Mouse (Mus musculus) CD4-positive, CD25-positive, alpha-beta regulatory T cell, adult 2 months (primary cell): ENCODE data around the gene Madd.
A peak's percentile ranks its signal among the peaks of the same experiment; 100 is the strongest.

Experiments
- DNase-seq: peaks from one replicate; pipeline ENCODE4 v3.0.0-alpha.2; 2012; ENCODE audit warnings: low read depth, low spot score

The Madd gene

DNA sequence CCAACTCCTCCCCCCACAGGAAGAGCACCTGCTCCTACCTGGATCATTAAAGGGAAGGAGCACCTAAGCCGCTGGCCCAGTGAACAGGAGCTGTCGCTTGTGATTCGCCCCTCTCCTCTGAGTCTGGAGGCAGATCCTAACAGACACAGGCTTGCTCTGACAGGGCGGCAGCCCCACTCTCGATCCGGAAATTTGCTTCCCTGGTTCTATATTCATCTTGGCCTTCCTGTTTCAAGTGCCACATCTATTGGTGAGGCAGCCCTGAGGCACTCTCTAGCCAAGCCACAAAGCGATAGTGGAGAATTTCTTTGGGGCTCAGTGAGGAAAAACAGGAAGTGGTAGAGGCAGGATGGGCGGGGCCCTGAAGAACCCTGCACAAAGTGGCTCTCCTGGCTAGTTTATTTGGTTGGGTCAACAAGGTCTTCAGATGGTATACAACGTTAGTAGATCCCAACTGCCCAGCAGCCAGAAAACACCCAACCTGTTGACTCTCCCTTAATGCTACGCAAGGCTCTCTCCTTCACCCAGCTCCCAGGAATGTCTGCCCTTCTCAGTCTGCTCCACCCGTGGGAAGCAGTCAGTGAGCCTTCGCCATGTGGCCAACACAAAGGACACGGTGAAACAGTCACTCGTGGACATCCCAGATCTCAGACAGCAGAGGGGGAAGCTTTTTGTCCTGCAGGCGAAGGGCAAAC is at the start of gene Madd:
TSS of gene Madd (minus strand) at position 127 of the 695 bp plus-strand sequence.
- DNase-seq: peak; percentile 79

DNA sequence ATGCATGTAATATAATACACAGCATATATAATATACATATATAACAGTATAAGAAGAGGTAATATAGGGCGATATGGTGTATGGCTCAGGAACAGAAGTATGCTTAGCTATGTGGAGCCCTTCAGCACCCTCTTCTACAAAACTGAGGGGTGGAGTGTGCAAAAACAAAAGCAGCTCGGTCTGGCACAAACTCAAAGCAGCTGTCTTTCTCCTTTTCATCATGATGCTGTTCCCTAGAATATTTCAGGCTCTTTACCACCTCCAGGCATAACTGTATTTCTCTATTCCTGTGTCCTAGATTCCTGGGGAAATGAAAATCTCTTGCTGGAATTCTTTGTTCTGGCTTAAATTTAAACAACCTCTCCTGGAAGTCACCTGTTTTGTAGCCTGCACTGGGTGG is 46.1 kb upstream of the Madd start:
- DNase-seq: no peak

DNA sequence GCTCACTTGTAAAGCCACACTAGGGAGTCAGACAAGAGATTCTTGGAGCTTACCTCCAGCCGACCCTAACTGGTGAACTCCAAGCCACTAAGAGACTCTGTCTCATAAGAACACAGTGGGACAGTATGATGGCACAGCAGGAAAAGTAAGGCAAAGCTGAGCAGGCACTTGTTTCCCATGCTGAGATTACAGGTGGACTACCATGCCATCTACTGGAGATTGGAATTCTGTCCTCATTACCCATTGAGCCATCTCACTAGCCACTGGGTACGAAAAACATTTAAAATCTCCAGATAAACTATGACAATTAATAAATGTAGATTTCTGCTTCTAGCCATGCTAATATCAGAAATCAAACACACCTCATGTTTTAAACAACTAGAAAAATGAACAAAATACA is 40.0 kb upstream of the Madd start:
- DNase-seq: no peak

DNA sequence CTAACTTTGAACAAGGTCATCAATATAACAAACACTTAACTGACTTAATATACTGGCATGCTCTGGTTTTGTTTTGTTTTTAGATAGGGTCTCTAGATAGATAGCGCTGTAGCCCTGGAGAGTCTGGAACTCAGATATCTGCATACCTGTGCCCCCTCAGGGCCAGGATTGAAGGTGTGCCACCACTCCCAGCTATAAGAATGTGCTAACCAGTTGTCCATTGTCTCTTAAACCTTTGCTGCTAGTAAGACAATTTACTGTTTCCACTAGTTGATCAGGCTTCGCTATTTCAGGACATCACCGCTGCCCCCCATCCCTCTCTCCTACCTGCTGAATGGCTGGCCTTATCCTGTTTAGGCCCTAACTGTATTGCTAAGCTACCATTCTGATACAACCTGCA is 36.9 kb upstream of the Madd start:
- no peak for DNase-seq

DNA sequence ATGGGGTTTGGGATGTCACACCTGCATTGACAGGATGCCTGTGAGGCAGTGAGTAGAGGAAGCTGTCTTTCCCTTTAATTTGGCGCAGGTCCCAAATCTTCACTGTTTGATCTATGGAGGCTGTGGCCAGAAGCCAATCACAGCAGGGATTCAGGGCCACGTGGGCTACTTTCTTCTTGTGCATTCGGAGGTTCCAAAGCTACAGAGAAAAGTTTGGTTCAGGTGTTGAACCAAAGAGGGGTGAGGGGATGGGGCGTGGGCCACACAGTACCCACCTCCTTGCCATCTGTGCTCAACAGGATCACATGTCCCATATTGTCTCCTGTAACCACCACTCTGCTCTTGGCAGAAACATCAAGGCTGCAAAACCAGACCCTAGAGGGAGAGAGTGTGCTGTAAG is 33.4 kb upstream of the Madd start:
- DNase-seq: no peak

DNA sequence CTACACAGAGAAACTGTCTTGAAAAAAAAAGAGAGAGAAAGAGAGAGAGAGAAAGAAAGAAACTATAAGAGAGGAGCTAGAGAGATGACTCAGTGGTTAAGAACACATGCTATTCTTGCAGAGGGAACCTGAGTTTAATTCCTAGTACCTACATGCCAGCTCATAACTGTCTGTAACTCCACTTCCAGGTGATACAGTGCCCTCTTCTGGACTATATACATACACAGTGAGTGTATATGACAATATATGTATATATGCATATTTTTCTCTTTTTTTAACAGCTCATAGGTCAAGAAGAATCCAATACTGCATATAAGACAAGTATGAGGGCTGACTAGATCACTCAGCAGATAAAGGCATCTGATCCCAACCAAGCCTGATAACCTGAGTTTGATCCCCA is 29.7 kb upstream of the Madd start:
- DNase-seq: no peak

DNA sequence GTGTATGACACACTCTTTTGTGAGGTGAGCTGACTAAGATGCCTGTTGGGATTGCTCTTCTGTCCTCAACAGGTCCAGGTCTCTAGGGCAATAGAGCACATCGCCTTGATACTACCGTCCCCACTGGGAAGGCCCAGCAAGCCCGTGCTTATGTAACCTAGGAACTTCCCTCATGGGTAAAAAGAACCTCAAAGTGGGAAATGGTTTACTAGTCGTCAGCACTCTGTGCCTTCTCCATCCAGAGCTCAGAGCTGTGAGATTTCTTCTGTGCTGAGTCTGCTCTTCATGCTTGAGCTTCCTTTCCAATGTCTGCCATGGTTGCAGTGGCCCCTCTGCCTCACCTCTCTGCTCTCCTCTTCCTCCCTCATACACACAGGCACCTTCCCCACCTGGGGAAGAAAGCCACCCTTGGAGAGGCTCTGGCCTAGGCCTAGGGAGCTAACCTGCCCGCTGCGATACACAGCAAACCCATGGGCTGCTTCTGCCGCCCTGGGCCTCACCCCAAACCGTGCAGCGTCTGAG is 22.7 kb upstream of the Madd start:
- DNase-seq: no peak

DNA sequence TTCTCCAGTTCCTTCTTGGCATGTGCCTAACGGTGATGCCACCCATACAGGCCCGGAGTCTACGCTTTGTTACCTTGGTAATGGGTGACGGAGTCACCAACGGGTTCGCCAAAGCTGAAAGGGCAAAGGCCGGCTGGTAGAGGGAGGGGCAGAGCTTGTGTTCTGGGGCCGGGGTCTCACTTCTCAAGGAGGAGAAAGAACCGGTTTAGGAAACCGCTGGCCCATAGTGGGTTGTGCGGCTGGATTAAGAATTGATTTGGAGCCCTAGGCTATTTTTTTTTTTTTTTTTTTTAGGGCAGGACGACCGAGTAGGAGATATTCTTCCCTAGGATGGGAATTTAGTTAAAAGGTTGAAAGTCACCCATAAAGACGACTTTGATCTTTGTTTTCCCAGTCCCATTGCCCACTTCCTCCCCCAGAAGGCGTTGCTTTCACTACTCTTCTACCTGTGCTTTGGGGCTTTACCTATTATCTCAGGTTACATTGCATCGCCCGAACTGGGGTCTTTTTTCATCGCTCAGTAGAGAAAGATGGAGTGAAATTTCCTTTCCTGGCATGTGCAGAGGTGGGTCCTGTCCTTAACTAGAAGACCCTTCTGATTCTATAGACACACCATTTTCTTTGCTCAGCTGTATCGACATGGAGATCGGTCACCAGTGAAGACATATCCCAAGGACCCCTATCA is 19.5 kb upstream of the Madd start:
- no peak for DNase-seq

DNA sequence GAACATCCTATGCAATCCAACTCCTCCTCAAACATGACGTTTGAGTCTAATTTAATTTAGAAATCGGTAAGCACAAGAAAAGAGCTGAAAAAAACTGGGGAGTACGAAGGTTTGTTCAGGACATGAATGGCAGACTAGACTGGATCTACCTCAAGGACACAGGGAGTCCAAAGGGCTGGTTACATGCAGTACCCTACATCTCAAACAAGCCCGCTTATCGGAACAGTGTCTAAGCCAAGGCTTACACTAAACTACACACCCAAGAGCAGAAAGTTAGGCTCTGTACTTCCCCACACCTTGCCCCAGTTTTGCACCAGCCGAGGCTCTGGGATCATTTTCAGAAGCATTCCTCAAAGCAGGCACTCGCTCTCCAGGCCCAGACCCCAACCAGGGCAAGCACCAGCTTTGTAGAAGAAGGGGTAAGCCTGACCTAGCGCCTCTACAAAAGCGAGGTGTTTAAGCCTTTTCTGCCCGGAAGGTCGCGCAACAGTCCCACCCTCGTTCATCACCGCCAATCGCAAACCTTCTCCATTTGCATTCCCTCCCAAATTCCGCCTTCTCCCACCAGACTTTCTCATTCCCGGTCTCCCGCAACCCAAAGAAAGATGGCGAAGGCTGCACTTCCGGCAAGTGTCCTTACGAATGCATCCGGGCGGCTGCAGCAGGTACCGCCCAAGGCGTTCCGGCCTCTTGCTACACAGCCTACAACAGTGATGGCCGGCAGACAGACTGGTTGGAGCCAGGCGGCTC is 18.8 kb upstream of the Madd start, which contains the start of the genes Nr1h3 and Acp2:
TSS of gene Nr1h3 (minus strand) at position 613 of the 750 bp plus-strand sequence.
TSS of gene Acp2 (plus strand) at position 664 of the 750 bp plus-strand sequence.
- DNase-seq: peak; percentile 94

DNA sequence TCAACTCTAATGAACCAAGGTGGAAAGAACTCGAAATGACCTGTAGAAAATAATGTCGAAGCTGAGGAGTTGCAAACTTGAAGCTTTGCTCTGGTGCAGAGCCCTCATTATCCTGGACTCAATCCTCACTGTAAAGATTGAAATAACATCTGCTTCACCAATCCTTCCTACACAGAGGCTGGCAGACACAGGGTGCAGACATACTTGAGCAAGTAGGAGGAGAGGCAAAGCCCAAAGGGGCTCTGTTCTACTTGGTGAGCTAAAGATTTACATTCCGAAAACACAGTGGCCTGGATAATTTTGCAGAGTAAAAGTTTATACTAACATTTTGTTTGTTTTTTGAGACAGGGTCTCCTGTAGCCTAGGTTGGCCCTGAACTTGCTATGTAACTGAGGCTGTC is 15.3 kb upstream of the Madd start:
- DNase-seq: no peak

DNA sequence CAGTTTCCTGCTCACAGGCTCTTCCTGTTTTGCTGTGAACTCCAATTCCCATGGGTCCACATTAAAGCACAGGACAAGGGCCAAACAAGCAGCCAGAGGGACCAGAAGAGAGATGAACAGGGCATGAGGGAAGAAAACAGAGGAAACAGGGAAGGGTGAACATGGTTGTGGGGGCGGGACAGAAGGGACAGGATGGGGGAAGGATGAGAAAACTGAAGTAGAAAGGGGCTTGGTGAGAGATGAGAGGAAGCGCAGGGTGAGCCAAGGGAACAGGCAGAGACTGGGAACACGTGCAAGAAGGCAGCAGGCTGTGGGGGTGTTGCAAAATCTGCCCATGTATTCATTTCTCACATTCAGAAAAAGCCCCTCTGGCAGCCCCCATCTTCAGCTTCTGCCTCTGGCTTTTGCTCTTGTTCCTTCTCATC is 13.0 kb upstream of the Madd start:
- DNase-seq: no peak

DNA sequence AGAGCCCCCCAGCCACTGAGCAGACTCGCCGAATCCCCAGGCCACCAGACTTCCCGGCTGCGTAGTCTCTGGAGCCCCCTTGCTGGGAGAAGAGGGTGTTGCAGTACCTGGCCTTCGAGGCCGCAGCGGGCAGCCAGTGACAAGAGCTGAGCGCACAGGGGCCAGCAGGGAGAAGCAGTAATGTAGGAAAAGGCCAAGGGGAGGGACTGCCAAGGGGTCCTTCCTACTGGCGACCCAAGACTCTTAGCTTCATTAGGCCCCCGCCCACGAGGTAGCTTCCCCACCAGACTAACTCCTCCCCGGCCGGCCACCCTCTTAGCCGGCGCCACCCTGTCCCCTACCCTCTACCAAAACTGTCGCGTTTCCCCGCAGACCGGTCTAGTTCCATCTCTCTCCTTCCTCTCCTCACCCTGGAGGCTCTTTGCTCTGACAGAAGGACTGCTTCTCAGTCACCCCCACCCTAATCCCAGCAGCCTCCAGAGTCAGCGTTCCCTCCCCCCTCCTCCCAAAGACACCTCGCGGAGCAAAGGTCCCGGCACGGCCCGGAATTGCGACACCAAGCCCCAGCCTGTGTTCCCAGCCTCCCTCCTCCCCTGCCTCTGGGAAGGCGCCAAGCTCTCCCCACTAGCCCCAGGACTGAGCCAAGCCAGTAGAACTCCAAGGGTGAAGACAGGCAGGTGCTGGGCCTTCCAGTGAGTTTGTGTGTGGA is 11.1 kb upstream of the Madd start:
- DNase-seq: peak; percentile 73

DNA sequence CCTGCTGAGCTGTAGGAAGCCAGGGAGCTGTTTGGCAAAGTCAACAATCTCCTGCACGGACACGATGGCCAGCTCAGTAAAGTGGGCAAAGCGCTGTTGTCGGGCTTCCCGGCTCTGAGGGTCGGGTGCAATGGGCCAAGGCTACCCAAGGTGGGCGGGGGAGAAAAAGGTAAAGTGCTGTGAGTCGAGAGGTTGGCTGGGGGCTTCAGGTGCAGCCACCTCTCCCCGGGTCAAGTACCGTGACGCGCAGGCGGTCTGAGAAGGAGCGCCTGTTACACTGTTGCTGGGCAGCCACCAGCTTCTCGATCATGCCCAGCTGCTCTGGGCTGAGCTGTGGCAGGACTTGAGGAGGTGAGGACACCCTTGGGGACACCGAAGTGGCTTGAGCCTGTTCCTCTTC is 6.9 kb upstream of the Madd start:
- no peak for DNase-seq

DNA sequence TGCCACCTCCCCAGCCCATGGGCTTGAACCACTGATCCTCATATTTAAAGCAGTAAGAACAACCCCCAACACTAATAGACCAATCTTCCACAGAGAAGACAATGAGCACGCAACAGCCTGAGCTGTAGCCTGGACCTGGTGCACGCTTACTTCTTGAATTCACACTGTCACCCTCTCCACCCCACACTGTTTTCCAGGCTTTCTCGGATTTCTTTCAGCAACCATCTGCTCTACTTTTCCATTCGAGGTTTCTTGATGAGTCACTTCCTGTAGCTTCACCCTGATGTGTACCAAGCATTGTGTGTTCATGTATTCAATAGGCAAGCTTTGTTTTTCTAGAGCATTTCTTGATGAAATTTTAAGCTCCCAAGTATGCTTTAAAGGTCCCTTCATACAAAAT is 3.8 kb upstream of the Madd start:
- DNase-seq: peak; percentile 59

DNA sequence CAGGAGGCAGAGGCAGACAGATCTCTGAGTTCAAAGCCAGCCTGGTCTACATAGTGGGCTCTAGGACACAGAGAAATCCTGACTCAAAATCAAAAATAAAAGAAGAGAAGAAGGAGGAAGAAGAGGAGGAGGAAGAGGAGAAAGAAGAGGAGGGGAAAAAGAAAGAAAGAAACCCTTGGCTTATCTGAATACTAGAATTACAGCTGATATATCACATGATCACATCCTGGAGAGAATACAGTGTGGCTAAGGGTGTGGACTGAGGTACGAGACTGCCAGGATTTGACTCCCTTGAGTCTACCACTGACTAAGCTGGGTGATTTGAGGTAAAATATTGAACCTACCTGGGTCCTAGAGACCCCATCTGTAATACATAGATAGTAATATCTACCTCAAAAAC is 2.6 kb upstream of the Madd start:
- no peak for DNase-seq

DNA sequence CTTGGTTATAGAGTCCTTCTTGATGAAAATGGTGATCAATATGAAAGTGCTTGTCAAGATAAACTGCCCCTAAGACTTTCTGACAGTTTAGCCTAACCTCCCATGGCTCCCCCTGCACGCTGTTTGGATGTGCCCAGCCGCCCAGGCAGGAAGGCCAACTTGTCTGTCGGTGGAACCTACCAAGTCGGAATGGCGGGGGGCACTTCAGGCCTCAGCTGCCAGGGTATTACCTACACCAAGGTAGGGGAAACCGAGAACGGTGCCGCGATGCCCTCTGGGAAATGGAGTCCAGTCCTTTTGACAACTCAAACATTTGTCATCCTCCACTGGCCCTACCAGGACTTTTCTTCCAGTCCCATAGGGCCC is 506 bp downstream of the Madd start:
- DNase-seq: peak; percentile 99

DNA sequence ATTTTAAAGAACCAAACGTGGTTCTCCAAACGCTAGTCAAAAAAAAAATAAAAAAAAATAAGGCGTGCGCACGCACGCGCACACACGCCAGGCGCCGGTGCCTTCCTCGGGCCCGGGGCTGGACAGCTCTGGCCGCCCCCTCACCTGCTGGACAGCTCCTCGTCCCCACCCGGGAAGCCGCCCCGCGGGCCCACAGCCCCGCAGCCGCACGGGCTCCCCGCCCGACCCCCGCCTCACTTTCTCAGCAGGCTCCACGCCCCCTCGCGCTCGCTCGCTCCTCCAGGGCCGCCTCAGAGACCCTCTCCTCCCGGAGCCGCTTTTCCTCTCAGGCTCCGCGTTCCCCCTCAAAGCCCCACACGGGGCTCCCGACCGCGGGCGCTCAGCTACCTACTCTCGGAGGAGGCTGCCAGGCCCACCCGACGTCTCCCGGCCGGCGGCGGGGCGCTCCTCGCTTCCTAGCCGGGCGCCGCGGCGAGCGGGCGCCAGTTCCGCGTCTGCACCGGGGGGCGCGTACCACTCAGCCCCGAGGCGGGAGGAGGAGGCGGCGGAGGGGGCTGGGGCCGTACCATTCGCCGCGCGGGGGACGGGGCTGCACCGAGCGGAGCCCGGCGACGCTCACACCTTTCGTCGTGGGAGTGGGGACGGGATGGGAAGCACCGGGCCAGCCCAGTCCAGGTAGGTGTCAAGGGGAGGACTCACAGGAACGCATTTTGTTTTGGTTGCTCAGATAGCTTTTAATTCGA is 1.1 kb downstream of the Madd start:
- peak; percentile 91 for DNase-seq

DNA sequence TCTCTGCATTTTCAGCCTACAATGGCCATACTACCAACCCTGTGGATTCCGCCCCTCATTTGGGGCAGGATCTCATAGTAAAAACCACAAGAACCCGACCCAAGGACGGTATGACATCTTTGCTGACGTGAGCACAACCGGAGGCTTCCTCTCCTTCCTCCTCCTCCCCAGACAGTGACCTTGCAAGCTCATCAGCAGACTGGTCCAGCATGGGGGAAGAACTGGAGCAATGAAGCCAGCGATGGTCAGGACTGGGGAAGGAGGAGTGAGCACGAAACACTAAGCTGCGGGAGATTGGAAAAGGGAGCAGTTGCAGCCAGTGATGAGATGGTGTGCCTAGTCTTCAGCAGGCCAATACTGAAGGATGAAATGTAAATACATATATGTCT is 1.6 kb downstream of the Madd start:
- peak; percentile 74 for DNase-seq

DNA sequence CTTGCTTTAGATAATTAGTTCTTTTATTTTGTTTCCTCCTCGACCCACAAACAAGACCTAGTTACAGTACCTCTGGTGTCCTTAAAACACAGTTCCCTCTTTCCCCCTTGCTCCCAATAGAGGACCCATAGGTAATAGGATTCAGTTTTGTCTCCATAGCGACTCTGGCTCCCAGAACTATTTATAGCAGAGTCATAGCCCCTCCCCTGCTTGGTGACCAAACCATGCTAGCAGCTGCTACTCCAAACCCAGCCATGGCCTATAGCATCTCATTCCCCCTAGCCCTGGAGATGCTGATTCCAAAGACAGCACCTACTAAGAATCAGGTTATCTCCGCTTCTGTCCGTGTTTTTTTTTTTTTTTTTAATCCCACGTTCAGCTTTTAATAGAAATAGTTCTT is 2.9 kb downstream of the Madd start:
- DNase-seq: no peak

DNA sequence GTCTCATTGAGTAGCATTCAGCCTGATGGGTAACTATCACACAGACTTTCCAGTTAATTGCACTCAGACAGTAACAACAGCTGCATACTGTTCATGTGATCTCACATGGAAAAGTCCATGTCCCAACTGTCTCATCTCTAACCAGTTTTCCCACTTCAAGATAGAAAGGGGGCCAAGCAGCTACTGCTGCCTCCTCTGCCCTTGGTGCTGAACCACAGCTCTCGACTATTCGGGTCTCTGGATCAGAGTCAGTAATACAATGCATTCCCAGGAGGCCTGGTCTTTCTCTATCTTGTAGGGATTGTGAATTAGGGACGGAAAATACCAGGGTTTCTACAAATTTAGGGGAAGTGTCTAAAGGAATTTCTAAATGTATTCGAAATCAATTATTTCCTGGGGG is 3.8 kb downstream of the Madd start:
- DNase-seq: no peak

DNA sequence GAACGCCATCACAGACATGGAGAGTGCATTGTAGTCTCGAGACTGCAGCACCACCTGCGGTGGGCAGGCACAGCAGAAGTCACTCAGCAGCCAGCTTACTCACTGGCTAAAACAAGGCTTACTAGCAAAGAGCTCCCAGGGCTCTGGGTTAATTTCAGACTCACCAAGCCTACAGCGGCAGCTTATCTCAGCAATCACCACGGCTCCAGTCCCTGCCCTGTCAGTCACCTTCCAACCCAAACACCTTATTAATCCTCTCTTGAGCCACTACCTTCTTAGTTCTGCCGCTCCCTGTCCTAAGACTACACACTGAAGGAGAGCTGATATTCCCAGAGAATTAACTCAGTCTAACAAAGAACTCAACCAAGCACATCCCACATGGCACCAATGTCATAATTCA is 7.4 kb downstream of the Madd start:
- DNase-seq: no peak
